Mouse (Mus musculus) heart, postnatal 0 days (tissue): ENCODE results near the gene Tbxa2r. TPM values are rescaled to one million over a fixed set of nuclear protein-coding genes. Genes with fewer than 3 reads are reported as not detected.

Experiments
- ATAC-seq: fragments of 200-750 bp; cut with Nextera tagmentation; 2 replicates; pipeline ENCODE4 v1.8.0; 2017; ENCODE audit warnings: low read depth, moderate number of reproducible peaks, moderate library complexity; ENCODE audit not compliant: insufficient read depth
- DNase-seq: peaks from one replicate; pipeline ENCODE4 v3.0.0-alpha.2; 2016; ENCODE audit warnings: low spot score
- H3K27ac ChIP-seq: fragments of 300-500 bp; sonication (generic); 2 replicates; pipeline ENCODE4 v1.5.1; 2014; ENCODE audit warnings: low read depth, mild to moderate bottlenecking
- H3K27me3 ChIP-seq: fragments of 300-500 bp; sonication (generic); 2 replicates; pipeline ENCODE4 v1.6.1; 2014; ENCODE audit warnings: low read length, mixed read lengths; ENCODE audit not compliant: control insufficient read depth, insufficient read depth
- H3K36me3 ChIP-seq: fragments of 300-500 bp; sonication (generic); replicated peaks from 2 replicates; pipeline ENCODE4 v1.6.1; 2014; ENCODE audit warnings: low read length, mixed read lengths; ENCODE audit not compliant: control insufficient read depth, insufficient read depth
- H3K4me1 ChIP-seq: fragments of 300-500 bp; sonication (generic); 2 replicates; pipeline ENCODE4 v1.6.1; 2014; ENCODE audit warnings: antibody characterized with exemption; ENCODE audit not compliant: control insufficient read depth, insufficient read depth
- H3K4me2 ChIP-seq: fragments of 300-500 bp; sonication (generic); 2 replicates; pipeline ENCODE4 v1.6.1; 2014; ENCODE audit warnings: low read depth, mild to moderate bottlenecking, low read length, moderate library complexity
- H3K4me3 ChIP-seq: fragments of 300-500 bp; sonication (generic); 2 replicates; pipeline ENCODE4 v1.5.1; 2014; ENCODE audit warnings: low read depth, low read length
- H3K9ac ChIP-seq: fragments of 300-500 bp; sonication (generic); replicated peaks from 2 replicates; pipeline ENCODE4 v1.6.1; 2014; ENCODE audit warnings: low read depth, low read length, mixed read lengths
- H3K9me3 ChIP-seq: fragments of 300-500 bp; sonication (generic); replicated peaks from 2 replicates; pipeline ENCODE4 v1.6.1; 2016; ENCODE audit warnings: low read length; ENCODE audit not compliant: control insufficient read depth
- CTCF ChIP-seq: IDR thresholded peaks from 2 replicates; pipeline ENCODE4 v1.5.1; 2016; ENCODE audit warnings: antibody characterized with exemption, control low read depth, low read depth
- EP300 ChIP-seq: IDR thresholded peaks from 2 replicates; pipeline ENCODE4 v1.6.1; 2016; ENCODE audit warnings: antibody characterized with exemption, low read depth
- WGBS: fragments of 180-500 bp; shearing (Covaris S2); extraction: QIAGEN DNeasy Blood & Tissue Kit; methylation state at CpG from one replicate; pipeline ENCODE4 v1.1.7; 2014; 5-methylcytosine and 5-hydroxymethylcytosine counted together
- polyA plus RNA-seq: library from polyadenylated mRNA; unstranded; fragments of >200 nt; fragmentation: Nextera tagmentation; extraction: Ambion mirVana; gene quantifications from 2 replicates; pipeline ENCODE4 v1.2.1, GENCODE M21; 2015
- total RNA-seq: library from RNA; depleted of rRNA; stranded (reverse); fragments of >200 nt; gene quantifications from 2 replicates; pipeline ENCODE4 v1.2.3, GENCODE M21; 2014; ENCODE audit warnings: low replicate concordance; rRNA removed

Tbxa2r gene
- total RNA-seq: 4.7 and 10.5 TPM in 2 replicates
- 6.3 and 7.0 TPM in 2 replicates for polyA plus RNA-seq

DNA sequence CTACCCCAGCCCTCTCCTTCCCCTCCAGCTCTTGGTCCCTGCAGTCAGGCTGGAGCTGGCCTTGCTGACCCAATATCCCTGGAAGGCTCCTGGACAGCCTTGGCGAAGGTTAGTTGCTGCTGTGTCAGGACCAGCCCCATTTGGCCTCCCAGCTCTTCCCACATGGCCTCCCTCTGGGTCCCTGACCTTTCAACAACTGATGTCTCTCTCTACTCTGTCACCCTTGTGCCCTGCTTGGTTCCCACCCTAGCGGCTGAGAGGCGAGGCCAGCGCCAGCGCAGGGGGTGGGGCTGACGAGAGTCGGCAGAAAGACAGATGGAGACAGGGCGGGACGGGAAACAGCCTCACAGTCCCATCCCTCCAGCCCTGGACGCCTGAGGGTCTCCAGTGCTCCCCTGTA lies at the start of gene Tbxa2r:
TSS of gene Tbxa2r (plus strand) at position 346 of the 400 bp plus-strand sequence.
- peak within 1 kb of the TSS; percentile 27 for H3K4me3 ChIP-seq
- H3K9ac ChIP-seq: peak within 1 kb of the TSS; percentile 52
- DNase-seq (peak; percentile 54), ATAC-seq (peak; percentile 45)
- H3K9me3 ChIP-seq: no peaks in the 10 kb centered on the region
- H3K4me2 ChIP-seq: peak within 1 kb of the TSS; percentile 38
- WGBS: 11% methylated on average over 10 of the region's 10 CpGs
- H3K27me3 ChIP-seq: no peaks in the 10 kb centered on the region
- TF ChIP-seq EP300 (no peak), CTCF (peak; percentile 10; the same call in 1 of the 2 replicates)
- peaks cover 39% of the 10 kb centered on the region for H3K36me3 ChIP-seq
- peaks cover 38% of the 10 kb centered on the region for H3K4me1 ChIP-seq
- H3K27ac ChIP-seq: peak within 1 kb of the TSS; percentile 86

GRCm38 (mm10) chr10:81279496-81279895 lies 49.0 kb upstream of the Tbxa2r start:
- WGBS: 31% methylated on average over 10 of the region's 10 CpGs
- Histone ChIP-seq H3K4me3 (no peak overlapping the region), H3K9ac (no peak overlapping the region), H3K4me1 (no peaks in the 10 kb centered on the region), H3K27me3 (peaks cover 34% of the 10 kb centered on the region), H3K4me2 (no peak overlapping the region), H3K9me3 (no peaks in the 10 kb centered on the region), H3K27ac (no peak overlapping the region), H3K36me3 (no peaks in the 10 kb centered on the region)
- no peak for DNase-seq
- ATAC-seq: no peak
- no peak for TF ChIP-seq EP300
- TF ChIP-seq CTCF: no peak

DNA sequence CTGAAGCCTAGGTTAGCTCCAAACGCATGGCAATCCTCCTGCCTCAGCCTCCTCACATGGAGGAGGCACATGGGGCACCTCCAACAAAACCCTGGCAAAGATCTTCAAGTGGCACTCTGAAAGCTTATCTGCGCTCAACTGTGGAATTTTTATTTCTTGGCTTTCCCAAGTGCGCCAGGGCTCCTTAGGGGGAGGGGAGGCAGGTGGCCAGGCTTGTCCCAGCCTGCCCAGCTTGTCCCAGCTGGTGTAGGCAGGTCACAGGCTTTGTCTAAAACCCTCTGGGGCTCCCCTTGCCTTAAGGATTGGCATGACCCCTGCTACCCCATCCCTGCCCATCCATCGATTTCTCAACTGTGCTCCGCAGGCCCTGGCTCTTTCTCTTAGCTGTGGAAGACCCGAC lies 44.3 kb upstream of the Tbxa2r start:
- Histone ChIP-seq H3K4me2 (no peak overlapping the region), H3K4me3 (no peak overlapping the region), H3K36me3 (no peaks in the 10 kb centered on the region), H3K4me1 (0 out of 2 replicates have a peak, but pooled peaks cover 4% of the 10 kb centered on the region), H3K27me3 (peaks cover 45% of the 10 kb centered on the region), H3K9me3 (no peaks in the 10 kb centered on the region), H3K27ac (no peak overlapping the region), H3K9ac (no peak overlapping the region)
- DNase-seq (no peak), ATAC-seq (no peak)
- WGBS: 55% methylated on average over 6 of the region's 6 CpGs
- TF ChIP-seq EP300 (no peak), CTCF (no peak)

GRCm38 (mm10) chr10:81284719-81285118 lies 43.8 kb upstream of the Tbxa2r start:
- Histone ChIP-seq H3K4me3 (peak overlapping the region; percentile 48; the same call in 1 of the 2 replicates), H3K4me2 (no peak overlapping the region), H3K36me3 (no peaks in the 10 kb centered on the region), H3K4me1 (0 out of 2 replicates have a peak, but pooled peaks cover 4% of the 10 kb centered on the region), H3K27ac (no peak overlapping the region), H3K9ac (no peak overlapping the region), H3K9me3 (no peaks in the 10 kb centered on the region), H3K27me3 (peaks cover 46% of the 10 kb centered on the region)
- TF ChIP-seq CTCF (no peak), EP300 (no peak)
- DNase-seq (no peak), ATAC-seq (no peak)
- WGBS: 17% methylated on average over 17 of the region's 17 CpGs

DNA sequence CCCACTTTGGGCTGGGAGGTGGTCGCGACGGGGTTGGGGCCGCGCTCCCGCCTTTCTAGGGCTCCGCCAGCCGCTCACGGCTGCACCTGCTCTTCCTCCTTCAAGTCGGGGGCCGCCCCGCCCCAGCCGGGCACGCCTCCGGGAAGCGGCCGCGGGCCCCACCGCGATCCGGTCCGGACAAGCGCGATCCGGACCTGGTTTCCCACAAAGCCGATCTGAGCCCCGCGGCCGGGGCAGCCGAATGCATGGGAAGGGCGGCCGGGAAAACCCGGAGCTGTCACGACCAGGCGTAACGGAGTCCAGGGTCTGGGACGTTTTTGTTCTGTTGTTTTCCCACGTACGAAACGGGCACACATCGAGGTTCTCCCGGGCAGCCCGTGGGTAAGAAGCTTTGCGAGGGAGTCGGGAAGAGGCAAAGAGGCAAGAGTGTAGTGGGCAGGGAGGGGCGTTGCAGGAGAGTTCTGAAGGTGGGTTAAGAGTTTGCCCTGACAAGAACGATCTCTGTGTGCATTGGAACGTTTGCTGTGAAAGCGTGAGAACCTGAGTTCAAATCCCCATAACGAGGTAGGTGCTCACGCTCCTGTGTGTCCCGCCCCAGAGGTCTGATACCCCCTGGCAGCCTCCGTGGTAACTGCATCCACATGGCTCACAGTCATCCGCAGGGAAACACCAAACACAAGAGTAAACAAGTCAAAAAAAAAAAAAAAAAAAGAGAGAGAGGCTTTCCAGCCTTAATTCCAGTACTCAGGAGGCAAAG lies 42.7 kb upstream of the Tbxa2r start:
- Histone ChIP-seq H3K9ac (peak overlapping the region; percentile 35; the same call in 1 of the 2 replicates), H3K27me3 (peaks cover 45% of the 10 kb centered on the region), H3K36me3 (no peaks in the 10 kb centered on the region), H3K4me2 (peak overlapping the region; percentile 84), H3K4me3 (peak overlapping the region; percentile 48), H3K9me3 (no peaks in the 10 kb centered on the region), H3K27ac (no peak overlapping the region), H3K4me1 (0 out of 2 replicates have a peak, but pooled peaks cover 7% of the 10 kb centered on the region)
- TF ChIP-seq CTCF (peak; percentile 3; the same call in 1 of the 2 replicates), EP300 (peak; percentile 87)
- 2% methylated on average over 53 of the region's 54 CpGs for WGBS
- DNase-seq: peak; percentile 83
- ATAC-seq: peak; percentile 81
